Mouse (Mus musculus) limb, embryonic 13.5 days (tissue): ENCODE measurements around the gene Cxcr4. TPM values are rescaled to one million over a fixed set of nuclear protein-coding genes. Genes with fewer than 3 reads are reported as not detected.
"Not testable (repeated sequence)": the region's sequence is repeated elsewhere in the genome, so short reads cannot be mapped to it uniquely, and the experiment has no call there.

Source experiments
- ATAC-seq: fragments of 200-750 bp; cut with Nextera tagmentation; 2 replicates; pipeline ENCODE4 v1.8.0; 2017; ENCODE audit warnings: low read depth, moderate number of reproducible peaks, moderate TSS enrichment; ENCODE audit not compliant: low FRiP score
- H3K27ac ChIP-seq: fragments of 300-500 bp; sonication (generic); 2 replicates; pipeline ENCODE4 v1.5.1; 2015; ENCODE audit warnings: inconsistent platforms, mild to moderate bottlenecking, moderate library complexity
- H3K27me3 ChIP-seq: fragments of 300-500 bp; sonication (generic); 2 replicates; pipeline ENCODE4 v1.6.1; 2015; ENCODE audit warnings: mild to moderate bottlenecking, inconsistent platforms
- H3K36me3 ChIP-seq: fragments of 300-500 bp; sonication (generic); 2 replicates; pipeline ENCODE4 v1.6.1; 2015; ENCODE audit warnings: inconsistent platforms, mild to moderate bottlenecking, moderate library complexity
- H3K4me1 ChIP-seq: fragments of 300-500 bp; sonication (generic); 2 replicates; pipeline ENCODE4 v1.6.1; 2015; ENCODE audit warnings: inconsistent platforms
- H3K4me2 ChIP-seq: fragments of 300-500 bp; sonication (generic); replicated peaks from 2 replicates; pipeline ENCODE4 v1.6.1; 2015; ENCODE audit warnings: inconsistent platforms, mild to moderate bottlenecking, moderate library complexity
- H3K4me3 ChIP-seq: fragments of 300-500 bp; sonication (generic); 2 replicates; pipeline ENCODE4 v1.5.1; 2015; ENCODE audit warnings: moderate library complexity, mild to moderate bottlenecking, inconsistent platforms
- H3K9ac ChIP-seq: fragments of 300-500 bp; sonication (generic); 2 replicates; pipeline ENCODE4 v1.6.1; 2015; ENCODE audit warnings: mild to moderate bottlenecking, inconsistent platforms
- H3K9me3 ChIP-seq: fragments of 300-500 bp; sonication (generic); 2 replicates; pipeline ENCODE4 v1.6.1; 2016; ENCODE audit warnings: inconsistent platforms
- WGBS: fragments of 180-500 bp; shearing (Covaris S2); methylation state at CpG from one replicate; pipeline ENCODE4 v1.1.7; 2015; 5-methylcytosine and 5-hydroxymethylcytosine counted together
- polyA plus RNA-seq: library from polyadenylated mRNA; unstranded; fragments of >200 nt; fragmentation: Nextera tagmentation; extraction: Ambion mirVana; gene quantifications from 2 replicates; pipeline ENCODE4 v1.2.1, GENCODE M21; 2015

Cxcr4 gene
- polyA plus RNA-seq, 1 experiment from 2014 or later = 1.9 TPM

GRCm38 (mm10) chr1:128584716-128585115 is 7.4 kb downstream of the Cxcr4 start:
- not testable (repeated sequence) for H3K27ac ChIP-seq, H3K9ac ChIP-seq, H3K9me3 ChIP-seq, H3K4me1 ChIP-seq, ATAC-seq, H3K36me3 ChIP-seq, H3K4me2 ChIP-seq, H3K4me3 ChIP-seq
- peaks cover 11% of the 10 kb centered on the region for H3K27me3 ChIP-seq
- 93% methylated on average over 1 of the region's 1 CpGs for WGBS

- no peak overlapping the region for H3K4me2 ChIP-seq
- no peaks in the 10 kb centered on the region for H3K4me1 ChIP-seq
- H3K27me3 ChIP-seq = no peaks in the 10 kb centered on the region
- no peaks in the 10 kb centered on the region for H3K36me3 ChIP-seq
- no peak overlapping the region for H3K4me3 ChIP-seq
- H3K27ac ChIP-seq = no peak overlapping the region
- 32% methylated on average over 6 of the region's 6 CpGs for WGBS
- no peaks in the 10 kb centered on the region for H3K9me3 ChIP-seq
- ATAC-seq = no peak
- no peak overlapping the region for H3K9ac ChIP-seq
These were observed 8.7 kb downstream of the Cxcr4 start for GRCm38 (mm10) chr1:128583279-128583872.

- no peaks in the 10 kb centered on the region for H3K36me3 ChIP-seq
- ATAC-seq = no peak
- no peaks in the 10 kb centered on the region for H3K27me3 ChIP-seq
- H3K9me3 ChIP-seq = no peaks in the 10 kb centered on the region
- 85% methylated on average over 3 of the region's 3 CpGs for WGBS
- no peak overlapping the region for H3K9ac ChIP-seq
- H3K4me2 ChIP-seq = no peak overlapping the region
- no peaks in the 10 kb centered on the region for H3K4me1 ChIP-seq
- no peak overlapping the region for H3K27ac ChIP-seq
- H3K4me3 ChIP-seq = no peak overlapping the region
These were observed 11.8 kb downstream of the Cxcr4 start for GRCm38 (mm10) chr1:128580321-128580720.

GRCm38 (mm10) chr1:128578454-128578853 is 13.6 kb downstream of the Cxcr4 start:
- Histone ChIP-seq H3K36me3 (no peaks in the 10 kb centered on the region), H3K9ac (no peak overlapping the region), H3K4me2 (no peak overlapping the region), H3K27me3 (no peaks in the 10 kb centered on the region), H3K27ac (no peak overlapping the region), H3K4me3 (no peak overlapping the region), H3K4me1 (no peaks in the 10 kb centered on the region), H3K9me3 (no peaks in the 10 kb centered on the region)
- no peak for ATAC-seq
- 68% methylated on average over 2 of the region's 2 CpGs for WGBS

GRCm38 (mm10) chr1:128575096-128575495 is 17.0 kb downstream of the Cxcr4 start:
- Histone ChIP-seq H3K9ac (no peak overlapping the region), H3K9me3 (no peaks in the 10 kb centered on the region), H3K4me2 (no peak overlapping the region), H3K27me3 (no peaks in the 10 kb centered on the region), H3K4me3 (no peak overlapping the region), H3K36me3 (no peaks in the 10 kb centered on the region), H3K4me1 (no peaks in the 10 kb centered on the region), H3K27ac (no peak overlapping the region)
- WGBS = 88% methylated on average over 4 of the region's 4 CpGs
- no peak for ATAC-seq

GRCm38 (mm10) chr1:128571033-128571432 is 21.1 kb downstream of the Cxcr4 start:
- no peak overlapping the region for H3K9ac ChIP-seq
- no peaks in the 10 kb centered on the region for H3K9me3 ChIP-seq
- no peaks in the 10 kb centered on the region for H3K36me3 ChIP-seq
- WGBS = 82% methylated on average over 3 of the region's 3 CpGs
- H3K27ac ChIP-seq = no peak overlapping the region
- no peaks in the 10 kb centered on the region for H3K27me3 ChIP-seq
- ATAC-seq = no peak
- 0 out of 2 replicates have a peak, but pooled peaks cover 3% of the 10 kb centered on the region for H3K4me1 ChIP-seq
- H3K4me3 ChIP-seq = no peak overlapping the region
- no peak overlapping the region for H3K4me2 ChIP-seq

GRCm38 (mm10) chr1:128569992-128570648 is 22.0 kb downstream of the Cxcr4 start:
- Histone ChIP-seq H3K9me3 (no peaks in the 10 kb centered on the region), H3K9ac (no peak overlapping the region), H3K4me1 (0 out of 2 replicates have a peak, but pooled peaks cover 4% of the 10 kb centered on the region), H3K36me3 (no peaks in the 10 kb centered on the region), H3K27me3 (no peaks in the 10 kb centered on the region), H3K27ac (no peak overlapping the region), H3K4me3 (no peak overlapping the region), H3K4me2 (no peak overlapping the region)
- no peak for ATAC-seq
- WGBS = 79% methylated on average over 17 of the region's 17 CpGs

GRCm38 (mm10) chr1:128567224-128568197 is 24.6 kb downstream of the Cxcr4 start:
- H3K9me3 ChIP-seq = no peaks in the 10 kb centered on the region
- ATAC-seq = no peak
- no peak overlapping the region for H3K27ac ChIP-seq
- H3K4me3 ChIP-seq = no peak overlapping the region
- H3K9ac ChIP-seq = no peak overlapping the region
- no peaks in the 10 kb centered on the region for H3K27me3 ChIP-seq
- 0 out of 2 replicates have a peak, but pooled peaks cover 4% of the 10 kb centered on the region for H3K4me1 ChIP-seq
- no peaks in the 10 kb centered on the region for H3K36me3 ChIP-seq
- WGBS = 78% methylated on average over 12 of the region's 12 CpGs
- no peak overlapping the region for H3K4me2 ChIP-seq

- Histone ChIP-seq H3K9ac (no peak overlapping the region), H3K4me1 (0 out of 2 replicates have a peak, but pooled peaks cover 7% of the 10 kb centered on the region), H3K9me3 (no peaks in the 10 kb centered on the region), H3K4me3 (no peak overlapping the region), H3K4me2 (no peak overlapping the region), H3K36me3 (no peaks in the 10 kb centered on the region), H3K27me3 (no peaks in the 10 kb centered on the region), H3K27ac (no peak overlapping the region)
- no peak for ATAC-seq
- WGBS = 75% methylated on average over 3 of the region's 3 CpGs
These were observed 28.2 kb downstream of the Cxcr4 start for GRCm38 (mm10) chr1:128563905-128564304.

GRCm38 (mm10) chr1:128561325-128561874 is 30.7 kb downstream of the Cxcr4 start:
- 0 out of 2 replicates have a peak, but pooled peaks cover 11% of the 10 kb centered on the region for H3K4me1 ChIP-seq
- no peak overlapping the region for H3K4me3 ChIP-seq
- H3K9me3 ChIP-seq = no peaks in the 10 kb centered on the region
- no peak for ATAC-seq
- no peaks in the 10 kb centered on the region for H3K27me3 ChIP-seq
- no peaks in the 10 kb centered on the region for H3K36me3 ChIP-seq
- H3K27ac ChIP-seq = no peak overlapping the region
- no peak overlapping the region for H3K4me2 ChIP-seq
- whole genome bisulfite sequencing = 84% methylated on average over 9 of the region's 9 CpGs
- H3K9ac ChIP-seq = no peak overlapping the region

GRCm38 (mm10) chr1:128560452-128561324 is 31.4 kb downstream of the Cxcr4 start:
- no peaks in the 10 kb centered on the region for H3K9me3 ChIP-seq
- no peak for ATAC-seq
- no peak overlapping the region for H3K4me2 ChIP-seq
- H3K4me3 ChIP-seq = no peak overlapping the region
- H3K27me3 ChIP-seq = no peaks in the 10 kb centered on the region
- no peak overlapping the region for H3K9ac ChIP-seq
- 68% methylated on average over 14 of the region's 14 CpGs for WGBS
- H3K36me3 ChIP-seq = no peaks in the 10 kb centered on the region
- 0 out of 2 replicates have a peak, but pooled peaks cover 6% of the 10 kb centered on the region for H3K4me1 ChIP-seq
- no peak overlapping the region for H3K27ac ChIP-seq
